Mouse (Mus musculus): Measurements from ENCODE around the gene Mrgprf. TPM values are rescaled to one million over a fixed set of nuclear protein-coding genes. Genes with fewer than 3 reads are reported as not detected.

The Mrgprf gene
- polyA plus RNA-seq, 1 experiment from 2014 or later = 0.55 TPM

DNA sequence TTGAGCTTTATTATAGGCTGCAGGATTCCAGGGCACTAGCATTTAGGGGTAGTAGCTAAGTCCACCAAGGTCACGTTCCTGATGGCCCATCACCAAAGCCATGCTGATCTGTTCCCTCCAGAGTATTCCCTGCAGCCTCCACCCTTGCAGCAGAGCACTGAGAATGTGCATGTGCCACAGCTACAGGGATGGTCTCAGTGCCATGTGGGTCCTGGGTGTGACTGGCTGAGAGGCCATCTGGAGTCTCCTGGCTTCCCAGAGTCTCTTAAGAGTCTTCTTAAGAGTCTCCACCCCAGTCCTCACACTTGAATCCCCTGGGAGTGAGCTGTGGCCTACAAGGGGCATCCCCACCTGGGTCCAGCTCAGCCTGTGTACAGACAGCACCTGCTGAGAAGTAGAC, 9.2 kb downstream of the Mrgprf start:
- Histone ChIP-seq H3K4me2 (no peak overlapping the region), H3K27me3 (ENCODE audit: insufficient read depth, low read length) (no peaks in the 10 kb centered on the region), H3K9ac (no peak overlapping the region), H3K4me3 (ENCODE audit: low read depth, low read length) (no peak overlapping the region), H3K9me3 (ENCODE audit: low read depth, low read length) (no peaks in the 10 kb centered on the region), H3K4me1 (ENCODE audit: insufficient read depth) (no peaks in the 10 kb centered on the region), H3K36me3 (ENCODE audit: insufficient read depth) (no peaks in the 10 kb centered on the region), H3K27ac (ENCODE audit: low read depth) (no peak overlapping the region)
- 69% methylated on average over 1 of the region's 1 CpGs for WGBS
- no peak for TF ChIP-seq CTCF (IDR thresholded peaks at IDR 0.05; ENCODE audit: low read depth)
- no peak for DNase-seq
- no peak for ATAC-seq (ENCODE audit: insufficient read depth)

GRCm38 (mm10) chr7:145310526-145310925, 9.9 kb downstream of the Mrgprf start:
- H3K4me2 ChIP-seq = no peak overlapping the region
- ATAC-seq (ENCODE audit: insufficient read depth) = no peak
- H3K27ac ChIP-seq (ENCODE audit: low read depth) = no peak overlapping the region
- H3K4me1 ChIP-seq (ENCODE audit: insufficient read depth) = no peaks in the 10 kb centered on the region
- H3K9me3 ChIP-seq (ENCODE audit: low read depth, low read length) = no peaks in the 10 kb centered on the region
- H3K36me3 ChIP-seq (ENCODE audit: insufficient read depth) = no peaks in the 10 kb centered on the region
- H3K9ac ChIP-seq = no peak overlapping the region
- 54% methylated on average over 5 of the region's 5 CpGs for WGBS
- H3K27me3 ChIP-seq (ENCODE audit: insufficient read depth, low read length) = no peaks in the 10 kb centered on the region
- no peak overlapping the region for H3K4me3 ChIP-seq (ENCODE audit: low read depth, low read length)
- TF ChIP-seq CTCF (IDR thresholded peaks at IDR 0.05; ENCODE audit: low read depth) = no peak
- DNase-seq = no peak

DNA sequence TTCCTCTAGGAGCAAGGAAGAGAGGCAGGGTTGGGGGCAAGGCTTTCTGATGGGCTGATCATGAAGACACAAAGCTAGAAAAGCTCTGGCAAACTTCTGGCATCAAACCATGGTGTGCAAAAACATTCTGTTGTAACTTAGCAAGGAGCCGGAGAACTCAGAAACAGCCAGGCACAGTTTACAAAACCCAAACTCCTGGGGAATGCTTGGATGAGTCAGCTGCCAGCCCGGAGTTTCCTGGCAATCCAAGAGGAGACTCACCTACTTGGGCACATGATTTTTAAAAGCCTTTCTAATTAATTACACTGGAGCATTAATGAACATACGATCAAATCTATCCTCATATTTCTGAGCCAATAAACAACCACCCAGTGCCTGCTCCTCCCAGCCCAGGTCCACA, 11.5 kb downstream of the Mrgprf start:
- H3K27me3 ChIP-seq (ENCODE audit: insufficient read depth, low read length) = no peaks in the 10 kb centered on the region
- H3K4me3 ChIP-seq (ENCODE audit: low read depth, low read length) = no peak overlapping the region
- no peak for DNase-seq
- H3K4me1 ChIP-seq (ENCODE audit: insufficient read depth) = no peaks in the 10 kb centered on the region
- TF ChIP-seq CTCF (IDR thresholded peaks at IDR 0.05; ENCODE audit: low read depth) = no peak
- no peak overlapping the region for H3K27ac ChIP-seq (ENCODE audit: low read depth)
- no peaks in the 10 kb centered on the region for H3K9me3 ChIP-seq (ENCODE audit: low read depth, low read length)
- no peak overlapping the region for H3K4me2 ChIP-seq
- H3K36me3 ChIP-seq (ENCODE audit: insufficient read depth) = no peaks in the 10 kb centered on the region
- H3K9ac ChIP-seq = no peak overlapping the region
- 72% methylated on average over 3 of the region's 3 CpGs for WGBS
- ATAC-seq (ENCODE audit: insufficient read depth) = no peak

GRCm38 (mm10) chr7:145314785-145315411, 14.3 kb downstream of the Mrgprf start, which contains the start of gene Mrgprd:
TSS of gene Mrgprd (plus strand) at chr7:145314835.
- DNase-seq = no peak
- Histone ChIP-seq H3K9me3 (ENCODE audit: low read depth, low read length) (no peaks in the 10 kb centered on the region), H3K4me3 (ENCODE audit: low read depth, low read length) (no peak within 1 kb of the TSS), H3K36me3 (ENCODE audit: insufficient read depth) (no peaks in the 10 kb centered on the region), H3K27me3 (ENCODE audit: insufficient read depth, low read length) (no peaks in the 10 kb centered on the region), H3K4me2 (no peak within 1 kb of the TSS), H3K9ac (no peak within 1 kb of the TSS), H3K4me1 (ENCODE audit: insufficient read depth) (no peaks in the 10 kb centered on the region), H3K27ac (ENCODE audit: low read depth) (no peak within 1 kb of the TSS)
- no peak for ATAC-seq (ENCODE audit: insufficient read depth)
- WGBS = 87% methylated on average over 6 of the region's 6 CpGs
- TF ChIP-seq CTCF (IDR thresholded peaks at IDR 0.05; ENCODE audit: low read depth) = no peak

DNA sequence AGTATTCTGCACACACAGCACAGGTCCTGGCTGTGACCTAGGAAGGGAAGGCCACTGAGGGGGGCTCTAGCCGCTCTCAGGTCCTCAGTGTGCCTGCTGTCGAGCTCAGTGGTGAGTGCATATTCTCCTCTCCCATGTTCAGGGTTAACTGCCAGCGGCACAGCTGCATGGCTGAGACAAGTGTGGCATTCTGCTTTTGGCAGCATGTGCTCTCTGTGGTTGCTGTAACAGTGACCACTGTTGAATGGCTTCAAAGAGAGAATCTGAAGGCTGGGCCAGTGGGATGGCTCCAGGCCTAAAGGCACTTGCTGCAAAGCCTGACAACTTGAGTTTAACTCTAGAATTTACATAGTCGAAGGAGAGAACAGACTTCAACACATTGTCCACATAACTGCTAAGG, 16.9 kb downstream of the Mrgprf start:
- no peak for ATAC-seq (ENCODE audit: insufficient read depth)
- no peak for DNase-seq
- no peak overlapping the region for H3K9ac ChIP-seq

GRCm38 (mm10) chr7:145319481-145319880, 18.9 kb downstream of the Mrgprf start:
- H3K4me2 ChIP-seq = no peak overlapping the region
- WGBS = 66% methylated on average over 3 of the region's 3 CpGs
- ATAC-seq (ENCODE audit: insufficient read depth) = no peak
- DNase-seq = no peak
- H3K9ac ChIP-seq = no peak overlapping the region
- no peaks in the 10 kb centered on the region for H3K36me3 ChIP-seq (ENCODE audit: insufficient read depth)
- no peaks in the 10 kb centered on the region for H3K27me3 ChIP-seq (ENCODE audit: insufficient read depth, low read length)
- TF ChIP-seq CTCF (IDR thresholded peaks at IDR 0.05; ENCODE audit: low read depth) = no peak
- H3K9me3 ChIP-seq (ENCODE audit: low read depth, low read length) = no peaks in the 10 kb centered on the region
- no peak overlapping the region for H3K4me3 ChIP-seq (ENCODE audit: low read depth, low read length)
- no peaks in the 10 kb centered on the region for H3K4me1 ChIP-seq (ENCODE audit: insufficient read depth)
- no peak overlapping the region for H3K27ac ChIP-seq (ENCODE audit: low read depth)

More for the DNA sequence above, 16.9 kb downstream of the Mrgprf start:
- no peaks in the 10 kb centered on the region for H3K27me3 ChIP-seq (ENCODE audit: insufficient read depth, low read length)
- H3K4me1 ChIP-seq (ENCODE audit: insufficient read depth) = no peaks in the 10 kb centered on the region
- no peak overlapping the region for H3K27ac ChIP-seq (ENCODE audit: low read depth)
- TF ChIP-seq CTCF (IDR thresholded peaks at IDR 0.05; ENCODE audit: low read depth) = no peak
- H3K9me3 ChIP-seq (ENCODE audit: low read depth, low read length) = no peaks in the 10 kb centered on the region
- no peak overlapping the region for H3K4me2 ChIP-seq
- no peaks in the 10 kb centered on the region for H3K36me3 ChIP-seq (ENCODE audit: insufficient read depth)
- no peak overlapping the region for H3K4me3 ChIP-seq (ENCODE audit: low read depth, low read length)
- 66% methylated on average over 4 of the region's 4 CpGs for WGBS

DNA sequence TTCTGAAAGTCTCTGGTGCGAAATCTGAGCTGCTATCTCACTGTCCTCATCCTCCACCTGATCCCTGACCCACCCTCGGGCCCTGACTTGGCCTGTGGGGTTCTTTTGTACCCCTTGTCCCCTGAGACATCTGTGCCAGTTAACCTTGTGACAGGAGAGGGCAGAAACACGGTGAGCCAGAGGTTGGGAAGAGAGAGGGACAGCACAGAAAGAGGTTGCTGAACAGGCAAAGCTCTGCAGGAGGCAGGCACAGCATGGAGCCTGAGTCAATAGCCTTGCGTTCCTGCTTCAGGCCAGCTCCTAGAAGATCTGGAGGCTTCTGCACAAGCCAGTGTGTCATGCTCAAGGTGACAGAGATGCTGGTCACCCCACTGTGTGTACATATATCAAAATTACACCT, 23.0 kb downstream of the Mrgprf start:
- ATAC-seq (ENCODE audit: insufficient read depth) (no peak), DNase-seq (no peak)
- Histone ChIP-seq H3K36me3 (ENCODE audit: insufficient read depth) (no peaks in the 10 kb centered on the region), H3K27me3 (ENCODE audit: insufficient read depth, low read length) (no peaks in the 10 kb centered on the region), H3K4me2 (no peak overlapping the region), H3K4me1 (ENCODE audit: insufficient read depth) (no peaks in the 10 kb centered on the region), H3K9ac (no peak overlapping the region), H3K4me3 (ENCODE audit: low read depth, low read length) (no peak overlapping the region), H3K9me3 (ENCODE audit: low read depth, low read length) (no peaks in the 10 kb centered on the region), H3K27ac (ENCODE audit: low read depth) (no peak overlapping the region)
- no peak for TF ChIP-seq CTCF (IDR thresholded peaks at IDR 0.05; ENCODE audit: low read depth)
- WGBS = 27% methylated on average over 4 of the region's 4 CpGs

Measured in lung, embryonic 14.5 days (tissue).